Mouse (Mus musculus) small intestine, adult 2 months (tissue): ENCODE measurements around the gene Lce3d.

ENCODE experiments used
- CTCF ChIP-seq: fragments of 200-500 bp; IDR thresholded peaks from 2 replicates; pipeline ENCODE4 v1.5.1; 2012; ENCODE audit warnings: low read depth, mild to moderate bottlenecking, control low read depth, inconsistent platforms, low read length, moderate library complexity, mixed read lengths; ENCODE audit not compliant: insufficient replicate concordance, insufficient read length; ENCODE audit errors: extremely low read depth
- POLR2A ChIP-seq: fragments of 200-500 bp; IDR thresholded peaks from 2 replicates; pipeline ENCODE4 v1.6.1; 2012; ENCODE audit warnings: low read depth, mild to moderate bottlenecking, control low read depth, inconsistent platforms, low read length, moderate library complexity

DNA sequence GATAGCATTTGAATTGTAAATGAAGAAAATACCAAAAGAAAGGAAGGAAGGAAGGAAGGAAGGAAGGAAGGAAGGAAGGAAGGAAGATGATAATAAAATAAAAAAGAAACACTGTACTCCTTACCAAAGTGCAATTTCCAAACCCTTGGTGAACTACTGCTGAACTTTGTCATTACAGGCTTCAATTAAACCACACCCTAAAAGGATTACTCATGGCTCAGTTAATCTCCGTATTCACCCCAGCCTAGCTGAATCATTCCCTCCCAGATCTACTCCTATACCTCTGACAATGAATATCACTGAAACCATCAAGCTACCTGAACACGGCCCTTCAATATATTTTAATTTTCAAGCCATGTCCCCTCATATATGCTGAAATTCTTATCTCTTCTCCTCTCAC lies 21.3 kb downstream of the Lce3d start:
- TF ChIP-seq CTCF, result no peak
- TF ChIP-seq POLR2A, result no peak
